Mouse (Mus musculus) frontal cortex, postnatal 14 days (tissue): ENCODE data around the gene Sik3.
A peak's percentile ranks its signal among the peaks of the same experiment; 100 is the strongest.

Experiments used
- DNase-seq, 2 experiments: peaks; one replicate each; pipeline ENCODE4 v3.0.0; 2022; ENCODE audit warnings: low spot score in 2 of 2

Sik3 gene

GRCm38 (mm10) chr9:46224945-46225660, 212.5 kb downstream of the Sik3 start:
- no peak for DNase-seq

- DNase-seq, result no peak
Observed at GRCm38 (mm10) chr9:46227064-46227614, 214.5 kb downstream of the Sik3 start.

GRCm38 (mm10) chr9:46228491-46228890, 215.9 kb downstream of the Sik3 start, which contains the start of gene Apoa1:
Gene Apoa1, plus strand, starts transcription at chr9:46228580.
- no peak for DNase-seq

GRCm38 (mm10) chr9:46229573-46230449, 217.2 kb downstream of the Sik3 start:
- peak; percentile 82 to 84 for DNase-seq

GRCm38 (mm10) chr9:46230450-46230975, 217.9 kb downstream of the Sik3 start:
- DNase-seq, result no peak

- no peak for DNase-seq
Observed at GRCm38 (mm10) chr9:46235196-46235595, 222.6 kb downstream of the Sik3 start.

GRCm38 (mm10) chr9:46235596-46235648, 222.8 kb downstream of the Sik3 start, which contains the start of gene Apoc3:
Gene Apoc3, minus strand, starts transcription at chr9:46235636.
- no peak for DNase-seq

- DNase-seq, result no peak
Observed at GRCm38 (mm10) chr9:46235649-46236048, 223.0 kb downstream of the Sik3 start.

GRCm38 (mm10) chr9:46238850-46239249, 226.2 kb downstream of the Sik3 start:
- no peak for DNase-seq

- DNase-seq, result no peak
Observed at GRCm38 (mm10) chr9:46240526-46241153, 228.0 kb downstream of the Sik3 start, which contains the start of gene Apoa4. Gene Apoa4, plus strand, starts transcription at chr9:46240696.

- no peak for DNase-seq
Observed at GRCm38 (mm10) chr9:46241818-46242217, 229.2 kb downstream of the Sik3 start.

- DNase-seq, result no peak
Observed at GRCm38 (mm10) chr9:46243122-46243521, 230.5 kb downstream of the Sik3 start.

GRCm38 (mm10) chr9:46243584-46243983, 231.0 kb downstream of the Sik3 start:
- DNase-seq, result no peak

- DNase-seq, result peak in 1 of 2 experiments; percentile 50
Observed at GRCm38 (mm10) chr9:46246752-46247324, 234.2 kb downstream of the Sik3 start.

- no peak for DNase-seq
Observed at GRCm38 (mm10) chr9:46256177-46256576, 243.6 kb downstream of the Sik3 start.

GRCm38 (mm10) chr9:46256658-46257385, 244.2 kb downstream of the Sik3 start:
- no peak for DNase-seq

GRCm38 (mm10) chr9:46257546-46257945, 244.9 kb downstream of the Sik3 start:
- no peak for DNase-seq

GRCm38 (mm10) chr9:46259111-46259510, 246.5 kb downstream of the Sik3 start:
- no peak for DNase-seq

- no peak for DNase-seq
Observed at GRCm38 (mm10) chr9:46261131-46261530, 248.5 kb downstream of the Sik3 start.

- no peak for DNase-seq
Observed at GRCm38 (mm10) chr9:46268343-46268873, 255.8 kb downstream of the Sik3 start, which contains the start of gene Apoa5. Gene Apoa5, plus strand, starts transcription at chr9:46268633.

GRCm38 (mm10) chr9:46269125-46269524, 256.5 kb downstream of the Sik3 start:
- DNase-seq, result no peak
